Mouse (Mus musculus) kidney, adult 2 months (tissue): ENCODE measurements at regions not wholly inside any gene's neighbourhood (a gene's known extent, or its start where the extent isn't known, plus 50 kb on each side); places are given as distances from the start of the nearest gene placed in this dataset.

Experiments used
- DNase-seq: peaks from one replicate; pipeline ENCODE4 v3.0.0; 2021
- H3K27ac ChIP-seq: fragments of 200-500 bp; 2 replicates; pipeline ENCODE4 v1.5.1; 2012; ENCODE audit warnings: low read depth, low read length, control low read depth, inconsistent platforms; ENCODE audit not compliant: insufficient read depth
- H3K27me3 ChIP-seq: fragments of 200-500 bp; replicated peaks from 2 replicates; pipeline ENCODE4 v1.6.1; 2012; ENCODE audit warnings: mild to moderate bottlenecking, moderate library complexity, low read length, inconsistent platforms; ENCODE audit not compliant: control insufficient read depth, insufficient read depth
- H3K36me3 ChIP-seq: fragments of 200-500 bp; 2 replicates; pipeline ENCODE4 v1.6.1; 2012; ENCODE audit warnings: mild to moderate bottlenecking, moderate library complexity, low read length, inconsistent platforms; ENCODE audit not compliant: control insufficient read depth, insufficient read depth
- H3K4me1 ChIP-seq: fragments of 200-500 bp; 2 replicates; pipeline ENCODE4 v1.6.1; 2011; ENCODE audit warnings: low read length; ENCODE audit not compliant: control insufficient read depth, insufficient read depth
- H3K4me3 ChIP-seq: fragments of 200-500 bp; 2 replicates; pipeline ENCODE4 v1.5.1; 2011; ENCODE audit warnings: mild to moderate bottlenecking, low read depth, low read length, control low read depth; ENCODE audit not compliant: insufficient read depth
- CTCF ChIP-seq: fragments of 200-500 bp; conservative IDR thresholded peaks from 2 replicates; pipeline ENCODE4 v1.5.1; 2011; ENCODE audit warnings: low read depth, mild to moderate bottlenecking, control low read depth, low read length, moderate library complexity, mixed read lengths; ENCODE audit not compliant: insufficient read depth, insufficient read length
- POLR2A ChIP-seq: fragments of 200-500 bp; IDR thresholded peaks from one replicate; pipeline ENCODE4 v1.6.1; 2011; ENCODE audit warnings: low read depth, low read length, control low read depth
- WGBS: fragments of 180-500 bp; shearing (Covaris S2); methylation state at CpG from one replicate; pipeline ENCODE4 v1.1.7; 2018; 5-methylcytosine and 5-hydroxymethylcytosine counted together

DNA sequence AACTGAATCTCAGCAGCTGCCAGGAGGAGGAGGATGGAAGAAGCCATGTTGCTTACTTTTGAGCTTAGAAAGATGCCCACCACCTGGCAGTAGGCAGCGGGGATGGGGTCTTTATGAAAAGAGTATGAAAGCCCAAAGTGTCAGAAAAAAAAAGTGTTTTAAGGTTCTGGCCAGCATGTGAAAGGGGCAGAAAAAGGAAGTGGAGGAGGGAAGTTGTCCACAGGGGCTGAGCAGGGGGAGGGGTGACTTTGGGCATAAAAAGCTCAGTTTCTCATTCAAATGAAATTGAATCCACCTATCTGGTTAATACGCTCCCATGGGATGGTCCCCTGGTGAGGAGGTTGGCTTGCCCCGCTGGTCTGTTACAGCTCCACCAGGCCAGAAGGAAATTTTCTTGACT lies 50.4 kb upstream of the L3mbtl4 start:
- H3K36me3 ChIP-seq, result no peaks in the 10 kb centered on the region
- DNase-seq, result no peak
- no peak overlapping the region for H3K4me3 ChIP-seq
- H3K27ac ChIP-seq, result no peak overlapping the region
- WGBS, result 92% methylated on average over 3 of the region's 3 CpGs
- H3K27me3 ChIP-seq, result no peaks in the 10 kb centered on the region
- TF ChIP-seq CTCF (no peak), POLR2A (no peak)
- no peaks in the 10 kb centered on the region for H3K4me1 ChIP-seq
